Mouse (Mus musculus) testis, adult 2 months (tissue): ENCODE results near the gene Rsph6a.

ENCODE experiments used
- CTCF ChIP-seq: fragments of 200-500 bp; IDR thresholded peaks from 2 replicates; pipeline ENCODE4 v1.5.1; 2012; ENCODE audit warnings: low read depth, mild to moderate bottlenecking, inconsistent platforms, low read length, moderate library complexity; ENCODE audit not compliant: control insufficient read depth, insufficient read depth, insufficient replicate concordance
- POLR2A ChIP-seq: fragments of 200-500 bp; IDR thresholded peaks from 2 replicates; pipeline ENCODE4 v1.6.1; 2012; ENCODE audit warnings: low read depth, mild to moderate bottlenecking, inconsistent platforms, low read length, moderate library complexity; ENCODE audit not compliant: control insufficient read depth

DNA sequence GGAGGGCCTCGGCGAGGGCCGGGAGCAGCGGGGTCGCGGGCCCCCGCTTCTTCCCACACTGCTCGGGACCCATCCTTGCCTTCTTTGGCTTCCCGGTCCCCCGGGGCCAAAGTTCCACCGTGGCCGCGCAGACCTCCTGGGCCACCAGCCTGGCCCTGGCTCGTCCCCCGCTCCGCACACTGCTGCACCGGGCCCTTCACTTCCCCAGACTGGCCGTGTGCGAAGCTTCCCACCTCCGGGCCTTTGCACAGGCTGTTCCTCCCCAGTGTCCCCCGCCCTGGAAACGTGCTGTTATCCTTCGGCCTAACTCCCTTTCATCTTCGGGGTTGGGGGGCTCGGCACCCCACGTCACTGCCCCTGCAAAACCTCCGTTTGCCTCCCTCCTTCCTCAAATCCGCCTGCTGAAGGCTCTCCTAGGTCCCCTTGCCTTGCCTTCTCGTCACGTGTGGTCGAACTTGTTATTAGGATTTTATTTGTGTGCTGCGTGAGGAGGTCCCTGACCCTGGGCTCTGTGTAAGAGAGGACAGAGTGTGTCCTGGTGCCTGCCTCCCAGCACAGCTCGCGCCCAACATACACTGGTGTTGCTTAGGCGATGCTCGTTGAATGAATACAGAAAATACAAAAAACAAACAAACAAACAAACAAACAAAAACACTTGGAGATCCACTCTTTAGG, 29.8 kb upstream of the Rsph6a start:
- no peak for TF ChIP-seq CTCF
- 0 out of 2 replicates have a peak, but pooled peaks have one; percentile 15 for TF ChIP-seq POLR2A
